Mouse (Mus musculus) mouse trophoblast stem cell (cell line): ENCODE results near the gene Sft2d2.

Experiments
- in situ Hi-C, 2 experiments: fragments of 300-500 bp; cut with MseI, MboI; formaldehyde crosslinking; loops; 2 replicates in 1 of 2; 3 replicates in 1 of 2; pipeline ENCODE4 v1.15.1; 2025

The Sft2d2 gene

GRCm38 (mm10) chr1:165190571-165191273 is 3.5 kb downstream of the Sft2d2 start:
- in situ Hi-C loops: no loop called here

GRCm38 (mm10) chr1:165190068-165190467 is 4.2 kb downstream of the Sft2d2 start:
- in situ Hi-C loops: no loop called here

GRCm38 (mm10) chr1:165188806-165189580 is 5.2 kb downstream of the Sft2d2 start:
- in situ Hi-C loops: no loop called here

- in situ Hi-C loops: no loop called here
Measured at GRCm38 (mm10) chr1:165187357-165187756, 6.9 kb downstream of the Sft2d2 start.

GRCm38 (mm10) chr1:165186491-165186890 is 7.7 kb downstream of the Sft2d2 start:
- in situ Hi-C loops: no loop called here

- in situ Hi-C loops: no loop called here
Measured at GRCm38 (mm10) chr1:165185116-165185515, 9.1 kb downstream of the Sft2d2 start.

GRCm38 (mm10) chr1:165184178-165184577 is 10.1 kb downstream of the Sft2d2 start:
- in situ Hi-C loops: no loop called here

DNA sequence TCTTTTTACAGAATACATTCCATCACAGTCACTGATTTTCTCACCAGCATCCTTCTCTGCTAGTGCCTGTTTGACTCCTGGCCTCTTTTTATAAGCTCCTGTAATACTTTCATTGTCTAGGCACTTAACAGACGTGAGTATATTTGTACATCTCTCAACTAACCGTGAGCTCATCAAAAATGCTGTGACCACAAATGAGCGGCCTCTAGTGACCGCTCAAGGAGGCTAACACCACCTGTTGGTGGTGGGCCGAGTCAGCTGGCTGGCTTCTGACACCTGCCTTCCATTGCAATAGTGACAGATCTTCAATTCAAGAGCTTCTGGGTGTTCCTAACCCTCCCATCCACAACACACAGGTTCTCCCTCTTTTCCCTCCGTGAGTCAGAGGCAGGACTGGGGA is 10.8 kb downstream of the Sft2d2 start:
- in situ Hi-C loops: no loop called here

DNA sequence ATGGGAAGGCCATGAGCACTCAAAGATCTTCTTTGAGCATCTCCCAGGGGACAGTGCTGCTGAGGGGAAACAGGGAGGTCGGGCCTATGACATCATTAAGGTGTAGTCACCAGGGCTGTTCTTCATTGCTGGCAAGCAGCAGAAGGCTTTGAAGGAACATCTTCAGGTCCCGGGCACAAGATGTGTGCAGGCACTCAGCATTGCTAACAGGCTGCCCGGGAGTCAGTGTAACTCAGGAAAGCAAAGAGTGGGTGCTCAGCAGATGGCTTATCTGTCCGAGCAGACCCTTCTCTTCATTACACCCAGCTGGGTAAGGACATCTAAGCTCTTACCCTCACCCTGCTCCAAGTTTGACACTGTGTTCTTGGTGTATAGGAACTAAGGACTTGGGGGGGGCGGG is 14.9 kb downstream of the Sft2d2 start:
- in situ Hi-C loops: no loop called here

- in situ Hi-C loops: no loop called here
Measured at GRCm38 (mm10) chr1:165178075-165178474, 16.2 kb downstream of the Sft2d2 start.

DNA sequence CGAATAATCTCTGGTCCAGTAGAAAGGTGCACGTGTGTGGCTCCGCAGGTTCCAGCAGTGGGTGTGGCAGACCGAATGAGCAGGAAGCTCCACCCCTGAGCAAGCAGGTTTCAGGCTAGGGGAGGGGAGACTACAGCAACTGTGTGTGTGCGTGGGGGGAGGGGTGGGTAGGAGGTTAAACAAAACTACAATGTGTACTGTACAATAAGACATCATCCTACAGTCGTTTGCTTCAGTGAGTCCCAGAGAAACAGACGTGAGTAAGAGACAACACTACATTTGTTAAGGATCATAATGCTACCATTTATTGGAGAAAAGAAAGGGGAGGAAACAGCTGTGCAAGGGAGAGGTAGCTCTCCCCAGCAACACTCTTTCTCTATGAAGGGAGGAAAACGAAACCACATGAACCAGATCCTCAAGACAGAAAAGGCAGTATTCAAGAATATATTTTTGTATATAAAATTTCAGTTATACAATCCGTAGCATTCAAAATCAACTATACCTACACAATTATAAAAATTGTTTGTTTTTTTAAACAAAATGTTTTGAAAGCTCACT is 20.1 kb downstream of the Sft2d2 start:
- in situ Hi-C loops: no loop called here

- in situ Hi-C loops: no loop called here
Measured at GRCm38 (mm10) chr1:165171277-165171676, 23.0 kb downstream of the Sft2d2 start.

DNA sequence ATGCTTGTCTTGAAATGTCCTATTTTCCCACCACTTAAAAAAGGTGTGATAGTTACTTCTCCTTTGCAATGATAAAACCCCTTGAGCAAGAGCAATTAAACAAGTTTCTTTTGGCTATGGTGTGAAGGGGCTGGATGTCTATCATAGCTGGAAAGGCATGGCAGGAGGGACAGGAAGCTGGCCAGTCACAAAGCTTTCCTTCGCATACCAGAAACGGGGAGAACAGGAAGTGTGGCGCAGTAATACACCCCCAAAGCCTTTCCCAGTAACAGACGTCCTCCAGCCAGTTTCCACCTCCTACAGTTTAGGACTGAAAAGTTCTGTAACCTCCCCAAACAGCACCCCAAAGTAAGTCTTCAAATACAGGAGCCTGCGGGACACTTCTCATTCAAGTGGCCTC is 24.1 kb downstream of the Sft2d2 start:
- in situ Hi-C loops: no loop called here

- in situ Hi-C loops: no loop called here
Measured at GRCm38 (mm10) chr1:165169462-165169861, 24.8 kb downstream of the Sft2d2 start.

DNA sequence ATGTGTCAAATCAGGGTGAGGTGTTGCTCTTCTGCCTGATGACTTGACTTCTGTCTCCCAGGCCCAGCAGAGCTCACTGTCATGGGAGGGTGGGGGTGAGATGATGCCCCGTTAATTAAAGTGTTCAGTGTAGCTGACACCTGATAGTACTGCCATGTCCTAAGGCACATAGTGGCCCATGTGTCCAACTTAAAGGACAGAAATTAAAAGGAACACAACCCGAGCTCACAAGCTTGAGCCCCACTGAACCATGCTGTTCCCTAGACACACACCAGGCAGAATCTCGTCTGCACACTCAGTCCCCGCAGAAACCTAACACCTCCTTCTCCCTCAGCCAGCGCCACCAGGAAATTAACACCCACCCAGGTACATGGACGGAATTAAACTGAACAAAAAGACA is 29.3 kb downstream of the Sft2d2 start:
- in situ Hi-C loops: no loop called here

DNA sequence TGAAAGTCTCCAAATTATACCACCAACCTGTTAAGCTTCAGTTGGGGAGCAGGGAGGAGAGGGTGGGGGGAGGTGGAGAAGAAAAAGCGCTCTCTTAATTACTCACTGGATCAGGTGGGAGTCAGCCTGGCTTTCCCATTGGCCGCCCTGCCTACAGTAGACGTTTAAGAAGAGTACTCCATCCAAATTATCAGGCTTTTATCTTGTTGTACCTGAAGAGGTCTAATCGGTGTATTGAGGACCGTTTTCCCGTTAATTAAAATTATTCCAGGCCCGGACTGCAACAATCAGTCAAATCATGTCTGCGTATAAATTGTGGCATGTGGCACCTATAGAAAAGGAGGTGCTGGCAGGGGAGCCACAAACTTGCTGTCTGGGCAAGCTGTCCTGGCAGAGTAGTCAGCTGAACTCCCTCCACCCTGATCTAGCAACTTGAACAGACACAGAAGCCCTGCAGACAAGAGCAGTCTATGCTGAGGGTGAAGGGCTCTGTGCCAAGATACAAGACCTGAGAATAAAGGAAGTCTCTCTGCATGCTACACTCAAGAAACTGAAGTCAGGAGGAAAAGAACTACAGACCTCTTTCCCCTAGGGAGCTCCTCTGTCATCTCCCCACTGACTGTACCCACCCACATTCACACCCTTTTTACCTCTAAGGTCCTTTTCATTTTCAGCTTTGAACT is 33.4 kb downstream of the Sft2d2 start, which contains the start of gene Tbx19:
Gene Tbx19 (minus strand): TSS at position 51 of the 683 bp plus-strand sequence.
- in situ Hi-C loops: no loop called here

- in situ Hi-C loops: no loop called here
Measured at GRCm38 (mm10) chr1:165158841-165159240, 35.4 kb downstream of the Sft2d2 start.

- in situ Hi-C loops: no loop called here
Measured at GRCm38 (mm10) chr1:165154162-165154561, 40.1 kb downstream of the Sft2d2 start.

DNA sequence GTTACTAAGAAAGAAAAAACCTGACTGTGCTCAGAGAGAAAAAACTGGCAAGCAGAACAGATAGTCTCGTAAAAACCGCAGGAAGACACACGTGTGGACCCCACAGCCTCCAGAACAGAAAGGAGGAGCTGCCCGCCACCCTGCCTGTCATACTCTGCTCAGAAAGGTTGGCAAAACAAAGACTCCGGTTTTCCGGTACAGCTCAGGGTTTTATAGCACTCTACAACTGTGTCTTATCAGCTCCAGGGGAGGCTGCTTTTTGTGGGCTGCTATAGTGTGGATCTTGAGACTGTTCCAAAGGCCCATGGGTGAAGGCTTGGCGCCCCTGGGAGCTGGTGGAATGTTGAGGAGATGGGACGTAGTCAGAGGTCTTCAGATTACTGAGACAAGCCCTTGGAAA is 43.0 kb downstream of the Sft2d2 start:
- in situ Hi-C loops: no loop called here

DNA sequence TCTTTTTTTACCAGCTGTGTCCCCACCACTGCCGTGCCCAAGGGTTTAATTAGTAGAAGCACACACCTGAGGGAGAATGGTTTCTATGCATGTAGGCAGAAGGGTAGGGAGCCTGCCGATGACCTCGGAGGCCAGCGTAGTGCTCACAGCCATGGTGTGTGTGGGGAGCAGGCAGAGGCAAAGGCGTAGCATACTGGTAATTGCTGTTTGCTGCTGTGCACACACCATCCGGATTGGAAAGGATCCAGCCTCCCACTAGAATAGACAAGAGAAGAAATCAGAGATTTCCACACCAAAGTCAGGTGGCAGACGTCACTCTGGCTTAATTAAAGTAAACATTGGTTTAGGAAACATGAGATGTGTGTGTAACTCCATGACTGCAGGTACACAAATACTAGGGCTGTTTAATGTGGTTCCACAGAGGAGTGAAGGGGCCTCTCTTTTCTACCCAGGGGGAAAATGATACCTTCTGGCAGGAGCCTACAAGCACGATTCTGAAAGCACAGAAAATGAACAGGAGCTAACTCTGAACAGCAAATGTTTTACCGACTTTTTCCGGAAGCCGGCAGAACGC is 51.8 kb downstream of the Sft2d2 start:
- in situ Hi-C loops: loop anchor here in 1 of 2 experiments (25.0 kb wide), 1 partner anchor 255 kb away; no protein-coding TSS in a partner anchor

GRCm38 (mm10) chr1:165140227-165140626 is 54.0 kb downstream of the Sft2d2 start:
- in situ Hi-C loops: loop anchor here in 1 of 2 experiments (25.0 kb wide), 1 partner anchor 253 kb away; no protein-coding TSS in a partner anchor
